1 mouse cellular context compared by ENCODE assay signal in the genomic region with DNA sequence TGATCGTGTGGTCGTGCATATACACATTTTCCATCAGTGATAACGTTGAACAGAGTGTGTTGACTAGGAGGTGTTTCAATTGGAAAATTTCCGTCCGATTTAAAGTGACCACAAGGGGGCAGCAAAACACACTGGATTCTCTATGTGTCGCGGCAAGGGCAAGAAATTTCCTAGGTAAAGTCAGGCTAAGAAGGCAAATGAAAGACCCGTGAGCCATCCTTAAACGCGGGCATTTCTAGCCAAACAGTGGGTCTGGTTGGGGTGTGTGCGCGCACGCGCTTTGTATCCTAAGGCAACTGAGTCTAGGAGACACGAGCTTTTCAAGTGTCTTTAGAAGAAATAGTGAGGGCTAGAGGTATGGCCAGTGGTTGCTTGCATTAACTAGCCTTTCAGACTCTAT.
TF ChIP-seq lines count a peak whose summit lies in the region.

No protein-coding gene starts in this region.

TF ChIP-seq in CH12.LX, 34 proteins besides CTCF, POLR2A, EP300 and RAD21 (continued from another document):
- TF ChIP-seq SIN3A (IDR thresholded peaks at IDR 0.05; ENCODE audit: low read length) (0 out of 2 replicates have a peak, but pooled peaks have one; percentile 14), ZC3H11A (IDR thresholded peaks at IDR 0.05; ENCODE audit: low read depth, low read length) (peak; percentile 50; the same call in 1 of the 2 replicates), HCFC1 (IDR thresholded peaks at IDR 0.05; ENCODE audit: low read depth, low read length) (no peak), CHD2 (IDR thresholded peaks at IDR 0.05; ENCODE audit: low read length) (no peak), ELF1 (IDR thresholded peaks at IDR 0.05; ENCODE audit: low read depth, low read length) (0 out of 2 replicates have a peak, but pooled peaks have one; percentile 34), ETS1 (conservative IDR thresholded peaks at IDR 0.05; ENCODE audit: low read depth, low read length) (0 out of 2 replicates have a peak, but pooled peaks have one; percentile 13), UBTF (IDR thresholded peaks at IDR 0.05; ENCODE audit: low read depth, low read length) (no peak), USF2 (conservative IDR thresholded peaks at IDR 0.05; ENCODE audit: low read depth, low read length) (no peak), TCF12 (IDR thresholded peaks at IDR 0.05; ENCODE audit: low read depth, low read length) (no peak), PAX5 (IDR thresholded peaks at IDR 0.05; ENCODE audit: low read length) (no peak), MXI1 (IDR thresholded peaks at IDR 0.05; ENCODE audit: low read depth, low read length) (no peak), IRF4 (IDR thresholded peaks at IDR 0.05; ENCODE audit: low read depth, low read length) (no peak; the same call in none of the 2 replicates), TBP (conservative IDR thresholded peaks at IDR 0.05; ENCODE audit: low read depth, low read length) (no peak), USF1 (IDR thresholded peaks at IDR 0.05; ENCODE audit: low read depth, low read length) (no peak), MAX (IDR thresholded peaks at IDR 0.05; ENCODE audit: low read length) (no peak), RCOR1 (conservative IDR thresholded peaks at IDR 0.05; ENCODE audit: low read depth, low read length) (no peak)
TF ChIP-seq in CH12.LX: peak in this region for 12.
